Mouse (Mus musculus): Measurements from ENCODE around the gene Foxo3. TPM values are rescaled to one million over a fixed set of nuclear protein-coding genes. Genes with fewer than 3 reads are reported as not detected.

Gene Foxo3
- polyA plus RNA-seq, 2 experiments = 15.6 to 17.6 TPM

GRCm38 (mm10) chr10:42273760-42274691 is 2.5 kb downstream of the Foxo3 start:
- H3K9me3 ChIP-seq (ENCODE audit: control insufficient read depth, low read length) = no peaks in the 10 kb centered on the region
- peak; percentile 61 for TF ChIP-seq EP300 (IDR thresholded peaks at IDR 0.05; ENCODE audit: low read depth)
- 0 out of 2 replicates have a peak, but pooled peaks have one; percentile 21 for TF ChIP-seq CTCF (IDR thresholded peaks at IDR 0.05; ENCODE audit: low read depth)
- H3K36me3 ChIP-seq (replicated peaks; ENCODE audit: control insufficient read depth, insufficient read depth, low read depth) = peaks cover 55% of the 10 kb centered on the region
- H3K4me3 ChIP-seq (ENCODE audit: insufficient read depth in 1 of 2, low read depth in 2 of 2, low read length in 2 of 2) = peak overlapping the region; percentile 95 to 98
- peaks cover 40 to 43% of the 10 kb centered on the region in 2 experiments for H3K4me1 ChIP-seq (replicated peaks; ENCODE audit: control insufficient read depth in 2 of 2, insufficient read depth in 2 of 2, low read length in 1 of 2)
- ATAC-seq (ENCODE audit: insufficient read depth) = peak; percentile 54
- peak overlapping the region; percentile 94 for H3K27ac ChIP-seq
- peak; percentile 81 to 83 (median 81) for DNase-seq (ENCODE audit: low read depth in 3 of 3, low spot score in 3 of 3)
- peak overlapping the region; percentile 98 for H3K4me2 ChIP-seq (ENCODE audit: low read depth)
- H3K27me3 ChIP-seq (ENCODE audit: control insufficient read depth, insufficient read depth, low read length) = no peaks in the 10 kb centered on the region
- under 1% methylated on average over 21 of the region's 21 CpGs for WGBS (ENCODE audit: insufficient replicate concordance)
- peak overlapping the region; percentile 97 for H3K9ac ChIP-seq (replicated peaks)

GRCm38 (mm10) chr10:42273403-42273759 is 3.2 kb downstream of the Foxo3 start:
- no peaks in the 10 kb centered on the region for H3K27me3 ChIP-seq (ENCODE audit: control insufficient read depth, insufficient read depth, low read length)
- DNase-seq (ENCODE audit: low read depth in 3 of 3, low spot score in 3 of 3) = no peak
- no peaks in the 10 kb centered on the region for H3K9me3 ChIP-seq (ENCODE audit: control insufficient read depth, low read length)
- TF ChIP-seq EP300 (IDR thresholded peaks at IDR 0.05; ENCODE audit: low read depth) (peak; percentile 58), CTCF (IDR thresholded peaks at IDR 0.05; ENCODE audit: low read depth) (no peak)
- WGBS (ENCODE audit: insufficient replicate concordance) = 11% methylated on average over 6 of the region's 6 CpGs
- peak overlapping the region; percentile 95 to 98 for H3K4me3 ChIP-seq (ENCODE audit: insufficient read depth in 1 of 2, low read depth in 2 of 2, low read length in 2 of 2)
- no peak for ATAC-seq (ENCODE audit: insufficient read depth)
- H3K27ac ChIP-seq = peak overlapping the region; percentile 94
- peak overlapping the region; percentile 97 for H3K9ac ChIP-seq (replicated peaks)
- H3K36me3 ChIP-seq (replicated peaks; ENCODE audit: control insufficient read depth, insufficient read depth, low read depth) = peaks cover 62% of the 10 kb centered on the region
- peaks cover 42 to 44% of the 10 kb centered on the region in 2 experiments for H3K4me1 ChIP-seq (replicated peaks; ENCODE audit: control insufficient read depth in 2 of 2, insufficient read depth in 2 of 2, low read length in 1 of 2)
- peak overlapping the region; percentile 98 for H3K4me2 ChIP-seq (ENCODE audit: low read depth)

- DNase-seq (ENCODE audit: low read depth in 3 of 3, low spot score in 3 of 3) (no peak), ATAC-seq (ENCODE audit: insufficient read depth) (no peak)
- Histone ChIP-seq H3K27me3 (ENCODE audit: control insufficient read depth, insufficient read depth, low read length) (no peaks in the 10 kb centered on the region), H3K4me1 (replicated peaks; ENCODE audit: control insufficient read depth in 2 of 2, insufficient read depth in 2 of 2, low read length in 1 of 2) (peaks cover 45 to 51% of the 10 kb centered on the region in 2 experiments), H3K27ac (peak overlapping the region; percentile 94), H3K36me3 (replicated peaks; ENCODE audit: control insufficient read depth, insufficient read depth, low read depth) (peaks cover 79% of the 10 kb centered on the region), H3K4me2 (ENCODE audit: low read depth) (peak overlapping the region; percentile 98), H3K9ac (replicated peaks) (peak overlapping the region; percentile 97), H3K4me3 (ENCODE audit: insufficient read depth in 1 of 2, low read depth in 2 of 2, low read length in 2 of 2) (peak overlapping the region; percentile 59 to 95), H3K9me3 (ENCODE audit: control insufficient read depth, low read length) (peaks cover 5% of the 10 kb centered on the region)
- 20% methylated on average over 11 of the region's 11 CpGs for WGBS (ENCODE audit: insufficient replicate concordance)
- TF ChIP-seq CTCF (IDR thresholded peaks at IDR 0.05; ENCODE audit: low read depth) = no peak
- TF ChIP-seq EP300 (IDR thresholded peaks at IDR 0.05; ENCODE audit: low read depth) = no peak
Observed at GRCm38 (mm10) chr10:42271454-42272230, 4.9 kb downstream of the Foxo3 start.

- H3K27me3 ChIP-seq (ENCODE audit: control insufficient read depth, insufficient read depth, low read length) = no peaks in the 10 kb centered on the region
- H3K4me1 ChIP-seq (replicated peaks; ENCODE audit: control insufficient read depth in 2 of 2, insufficient read depth in 2 of 2, low read length in 1 of 2) = peaks cover 57 to 62% of the 10 kb centered on the region in 2 experiments
- H3K9me3 ChIP-seq (ENCODE audit: control insufficient read depth, low read length) = peaks cover 13% of the 10 kb centered on the region
- DNase-seq (ENCODE audit: low read depth in 3 of 3, low spot score in 3 of 3) = no peak
- peaks cover 91% of the 10 kb centered on the region for H3K36me3 ChIP-seq (replicated peaks; ENCODE audit: control insufficient read depth, insufficient read depth, low read depth)
- ATAC-seq (ENCODE audit: insufficient read depth) = no peak
- peak overlapping the region; percentile 94 for H3K27ac ChIP-seq
- TF ChIP-seq CTCF (IDR thresholded peaks at IDR 0.05; ENCODE audit: low read depth) (no peak), EP300 (IDR thresholded peaks at IDR 0.05; ENCODE audit: low read depth) (no peak)
- 21% methylated on average over 10 of the region's 10 CpGs for WGBS (ENCODE audit: insufficient replicate concordance)
- H3K4me2 ChIP-seq (ENCODE audit: low read depth) = peak overlapping the region; percentile 98
- H3K4me3 ChIP-seq (ENCODE audit: insufficient read depth in 1 of 2, low read depth in 2 of 2, low read length in 2 of 2) = peak overlapping the region; percentile 36 to 95
- peak overlapping the region; percentile 97 for H3K9ac ChIP-seq (replicated peaks)
Observed at GRCm38 (mm10) chr10:42270277-42271083, 6.1 kb downstream of the Foxo3 start.

All from liver, embryonic 14.5 days (tissue).